Mouse (Mus musculus) splenic B cell, adult 2 months (primary cell): ENCODE results near the gene Npcd.
A peak's percentile ranks its signal among the peaks of the same experiment; 100 is the strongest.
"Not testable (repeated sequence)": the region's sequence is repeated elsewhere in the genome, so short reads cannot be mapped to it uniquely, and the experiment has no call there.

ENCODE experiments used
- DNase-seq: peaks from one replicate; pipeline ENCODE4 v3.0.0-alpha.2; 2011; ENCODE audit warnings: low read depth, low spot score
- H3K27me3 ChIP-seq: 2 replicates; pipeline ENCODE4 v1.6.1; 2012; ENCODE audit warnings: mild to moderate bottlenecking, low read length, moderate library complexity, mixed read lengths; ENCODE audit not compliant: control insufficient read depth, poor library complexity, insufficient read depth, severe bottlenecking
- H3K36me3 ChIP-seq: 2 replicates; pipeline ENCODE4 v1.6.1; 2012; ENCODE audit warnings: mild to moderate bottlenecking, low read length, moderate library complexity, mixed read lengths; ENCODE audit not compliant: control insufficient read depth, poor library complexity, insufficient read depth, severe bottlenecking

The Npcd gene

GRCm38 (mm10) chr15:79823588-79824280 lies 10.3 kb downstream of the Npcd start:
- DNase-seq, result no peak

DNA sequence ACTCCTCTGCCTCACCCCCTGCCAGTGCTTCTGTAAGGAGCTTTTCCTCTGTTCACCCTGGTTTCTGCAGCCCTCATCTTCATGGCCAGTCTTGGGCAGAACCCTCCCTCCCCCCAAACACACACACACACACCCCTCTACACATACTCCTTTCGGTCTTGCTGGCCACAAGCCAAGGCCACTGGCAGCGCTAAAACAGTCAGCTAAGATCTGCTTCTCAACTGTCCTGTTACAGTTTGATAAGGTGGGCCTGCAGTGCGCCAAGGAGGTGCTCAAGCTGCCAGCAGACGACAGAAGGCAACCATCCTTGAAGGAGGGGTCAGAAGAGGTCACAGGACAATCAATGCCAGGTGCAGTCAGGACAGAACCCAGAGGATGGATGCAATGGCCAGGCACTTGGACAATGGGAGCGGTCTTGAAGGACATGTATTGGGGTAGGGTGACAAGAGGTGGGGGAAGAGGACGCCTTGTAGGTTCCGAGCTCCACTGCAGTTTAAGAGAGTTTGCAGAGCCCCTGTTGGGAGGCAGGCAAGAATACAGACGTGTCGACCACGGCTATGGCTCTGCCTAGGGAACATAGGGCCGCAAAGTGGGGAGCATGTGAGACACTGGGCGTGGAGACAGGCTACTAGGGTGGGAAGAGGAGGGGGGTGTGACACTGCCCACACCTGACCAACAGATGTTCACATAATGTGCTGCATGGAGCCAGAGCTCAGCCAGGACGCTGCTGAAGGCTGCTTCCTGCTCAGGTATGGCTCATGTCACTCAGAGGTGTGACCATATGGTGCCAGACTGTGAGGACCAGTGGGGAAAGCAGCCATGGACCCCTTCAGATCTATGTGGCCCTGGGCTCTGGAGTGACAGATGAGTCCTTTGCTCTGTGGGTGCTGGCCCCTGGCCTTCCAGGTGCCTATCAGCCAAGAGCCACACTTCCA lies 11.5 kb downstream of the Npcd start:
- no peak for DNase-seq
- H3K27me3 ChIP-seq, result no peaks in the 10 kb centered on the region
- no peaks in the 10 kb centered on the region for H3K36me3 ChIP-seq

More at GRCm38 (mm10) chr15:79823588-79824280, 10.3 kb downstream of the Npcd start:
- Histone ChIP-seq H3K36me3 (no peaks in the 10 kb centered on the region), H3K27me3 (no peaks in the 10 kb centered on the region)

DNA sequence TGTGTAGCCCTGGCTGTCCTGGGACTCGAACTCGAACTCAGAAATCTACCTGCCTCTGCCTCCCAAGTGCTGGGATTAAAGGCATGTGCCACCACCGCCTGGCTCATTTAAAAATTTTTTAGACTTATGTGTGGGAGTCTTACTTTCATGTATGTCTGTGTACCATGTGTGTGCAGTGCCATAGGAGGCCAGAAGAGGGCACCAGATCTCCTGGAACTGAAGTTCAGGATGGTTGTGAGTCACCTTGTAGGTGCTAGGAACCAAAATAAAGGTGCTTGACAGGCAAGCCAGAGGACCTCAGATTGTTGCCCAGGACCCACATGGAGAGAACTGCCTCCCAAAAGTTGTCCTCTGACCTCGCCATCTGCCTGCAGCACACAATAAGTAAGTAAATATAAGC lies 15.7 kb downstream of the Npcd start:
- Histone ChIP-seq H3K27me3 (no peaks in the 10 kb centered on the region), H3K36me3 (no peaks in the 10 kb centered on the region)
- DNase-seq, result peak; percentile 30

DNA sequence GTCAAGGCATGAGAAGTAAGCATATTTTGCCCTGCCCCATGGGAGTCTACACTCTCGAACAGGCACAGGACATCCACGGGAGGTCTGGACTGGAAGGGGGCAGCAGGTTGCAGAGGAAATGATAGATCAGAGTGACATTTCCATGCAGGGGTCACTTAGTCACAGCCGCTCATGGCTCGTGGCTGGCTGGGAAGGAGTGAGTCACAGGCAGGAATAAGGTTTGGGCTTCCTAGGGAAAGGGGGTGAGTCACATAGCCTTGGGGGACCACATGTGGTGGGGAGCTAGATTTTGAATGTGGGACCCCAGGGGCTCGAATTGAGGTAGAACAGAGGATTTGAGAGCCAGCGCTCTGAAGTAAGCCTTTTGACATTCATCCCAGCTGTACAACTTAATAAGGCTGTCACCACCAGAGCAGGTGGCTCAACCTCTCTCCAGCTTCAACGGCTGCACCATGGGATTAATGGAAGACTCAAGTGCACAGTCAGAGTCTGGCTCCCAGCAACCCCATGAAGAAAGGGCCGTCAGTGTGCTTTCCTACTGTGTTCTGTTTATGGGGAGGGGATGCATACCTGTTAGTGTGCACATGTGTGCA lies 20.3 kb downstream of the Npcd start:
- DNase-seq, result no peak
- Histone ChIP-seq H3K36me3 (no peaks in the 10 kb centered on the region), H3K27me3 (no peaks in the 10 kb centered on the region)

DNA sequence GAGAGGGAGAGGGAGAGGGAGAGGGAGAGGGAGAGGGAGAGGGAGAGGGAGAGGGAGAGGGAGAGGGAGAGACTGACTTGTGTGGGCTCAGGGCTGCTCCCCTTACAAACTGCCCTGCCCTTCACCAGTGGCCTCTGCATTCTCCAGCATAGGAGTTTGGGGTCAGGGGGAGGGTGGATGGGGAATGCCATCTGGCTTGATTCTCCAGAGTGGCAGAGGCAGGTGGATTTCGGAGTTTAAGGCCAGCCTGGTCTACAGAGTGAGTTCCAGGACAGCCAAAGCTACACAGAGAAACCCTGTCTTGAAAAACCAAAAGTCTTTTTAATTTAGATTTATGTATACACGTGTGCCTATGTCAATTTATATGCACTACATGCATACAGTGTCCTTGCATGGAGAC lies 21.2 kb downstream of the Npcd start:
- DNase-seq, H3K36me3 ChIP-seq: not testable (repeated sequence)

DNA sequence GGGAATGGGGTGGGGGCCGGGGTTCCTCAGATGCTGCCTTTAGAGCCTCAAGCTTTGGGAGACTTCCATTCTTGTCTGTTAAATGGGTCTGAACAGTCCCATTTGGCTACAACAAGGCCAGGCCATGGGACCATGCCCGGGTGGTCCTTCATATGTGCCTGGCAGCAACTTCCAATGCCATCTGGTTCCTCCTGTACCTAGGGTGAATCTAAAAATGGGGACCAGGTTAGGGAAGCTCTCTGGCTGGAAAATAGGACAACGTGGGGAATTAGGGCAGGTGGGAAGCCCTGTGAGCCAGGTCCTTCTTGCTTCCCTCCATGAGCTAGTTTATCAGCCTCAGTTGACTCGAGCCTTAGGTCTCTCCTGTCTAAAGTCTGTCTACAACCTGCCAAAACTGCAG lies 23.0 kb downstream of the Npcd start:
- no peak for DNase-seq
- 0 out of 2 replicates have a peak, but pooled peaks cover 1% of the 10 kb centered on the region for H3K27me3 ChIP-seq
- H3K36me3 ChIP-seq, result no peaks in the 10 kb centered on the region

More for the DNA sequence above, 21.2 kb downstream of the Npcd start:
- not testable (repeated sequence) for H3K27me3 ChIP-seq

- no peak for DNase-seq
- H3K36me3 ChIP-seq, result no peaks in the 10 kb centered on the region
- H3K27me3 ChIP-seq, result peaks cover 2% of the 10 kb centered on the region; the same call in 1 of the 2 replicates
These were observed 24.0 kb downstream of the Npcd start for GRCm38 (mm10) chr15:79810061-79810460.

DNA sequence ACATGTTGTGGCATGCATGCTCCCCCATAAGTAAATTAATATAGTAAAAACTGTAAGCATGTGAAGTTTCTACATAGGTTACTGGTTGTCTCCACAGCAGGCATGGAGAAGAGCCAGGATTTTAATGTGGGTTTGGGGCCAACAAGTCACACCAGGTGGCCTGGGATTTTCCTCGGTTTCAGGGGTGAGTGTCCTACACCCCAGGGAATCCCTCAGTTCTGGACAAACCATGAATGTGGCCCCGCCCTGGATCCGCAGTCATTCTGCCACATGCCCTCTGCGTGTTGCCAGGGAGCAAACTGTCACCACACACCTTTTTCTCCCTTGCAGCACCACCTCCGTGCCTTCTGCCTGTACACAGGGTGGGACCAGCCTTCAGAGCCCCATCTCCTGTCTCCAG lies 25.4 kb downstream of the Npcd start:
- Histone ChIP-seq H3K36me3 (no peaks in the 10 kb centered on the region), H3K27me3 (peaks cover 4% of the 10 kb centered on the region; the same call in 1 of the 2 replicates)
- DNase-seq, result no peak

GRCm38 (mm10) chr15:79808114-79808513 lies 25.9 kb downstream of the Npcd start:
- H3K36me3 ChIP-seq, result no peaks in the 10 kb centered on the region
- DNase-seq, result peak; percentile 75
- H3K27me3 ChIP-seq, result peaks cover 4% of the 10 kb centered on the region; the same call in 1 of the 2 replicates

DNA sequence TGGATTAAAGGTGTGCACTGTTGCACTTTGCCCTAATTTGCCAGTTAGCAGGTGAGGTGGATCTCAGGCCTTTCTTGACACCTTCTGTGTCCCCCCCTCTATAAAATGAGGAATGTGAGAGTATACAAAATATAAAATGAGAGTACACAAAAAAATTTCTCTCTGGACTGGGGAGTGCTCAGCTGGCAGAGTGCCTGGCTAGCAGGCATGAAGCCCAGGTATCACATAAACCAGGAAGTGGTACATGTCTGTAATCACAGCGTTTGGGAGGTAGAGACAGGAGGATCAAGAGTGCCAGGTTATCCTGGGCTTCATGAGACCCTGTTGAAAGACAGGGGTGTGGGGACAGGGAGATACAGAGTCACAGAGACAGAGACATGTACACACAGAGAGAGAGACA lies 27.0 kb downstream of the Npcd start:
- no peaks in the 10 kb centered on the region for H3K36me3 ChIP-seq
- H3K27me3 ChIP-seq, result peaks cover 4% of the 10 kb centered on the region; the same call in 1 of the 2 replicates
- no peak for DNase-seq

- Histone ChIP-seq H3K36me3 (no peaks in the 10 kb centered on the region), H3K27me3 (peaks cover 4% of the 10 kb centered on the region; the same call in 1 of the 2 replicates)
- DNase-seq, result no peak
These were observed 28.8 kb downstream of the Npcd start for GRCm38 (mm10) chr15:79805246-79805645.

DNA sequence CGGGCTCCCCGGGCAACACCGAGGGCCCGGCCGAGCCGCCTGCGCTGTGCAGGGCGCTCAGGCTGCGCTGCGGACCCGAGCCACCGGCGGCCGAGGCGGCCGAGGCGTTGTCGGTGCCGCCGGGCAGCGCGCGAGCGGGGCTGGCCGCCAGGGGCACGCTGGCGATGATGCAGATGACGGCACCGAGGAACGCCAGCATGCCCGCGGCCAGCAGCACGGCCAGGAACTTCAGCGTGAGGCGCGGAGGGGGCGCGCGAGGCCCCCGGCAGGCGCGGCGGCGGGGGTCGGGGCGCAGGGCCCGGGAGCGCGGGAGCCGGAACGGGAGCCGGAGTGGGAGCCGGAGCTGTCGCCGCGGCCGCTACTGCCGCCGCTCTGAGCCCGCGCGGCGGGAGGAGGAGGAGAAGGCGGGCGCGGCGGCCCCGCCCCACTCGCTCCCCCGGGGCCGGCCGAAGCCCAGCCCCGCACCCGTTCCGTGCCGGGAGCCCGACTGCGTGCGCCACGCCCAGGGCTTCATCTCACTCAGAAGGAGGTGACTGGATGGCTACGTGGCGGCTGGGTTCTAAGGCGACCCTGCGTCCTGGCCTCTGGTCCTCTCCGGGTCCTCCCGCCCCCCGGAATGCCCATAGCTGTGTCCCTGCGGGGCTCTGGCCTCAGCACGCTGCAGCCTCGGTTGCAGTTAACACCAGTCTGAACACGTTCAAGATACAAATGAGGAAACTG lies 29.5 kb downstream of the Npcd start, which contains the start of gene Nptxr:
Nptxr (minus strand) TSS at position 415 of the 720 bp plus-strand sequence.
- peak; percentile 36 for DNase-seq
- Histone ChIP-seq H3K36me3 (no peaks in the 10 kb centered on the region), H3K27me3 (peaks cover 4% of the 10 kb centered on the region; the same call in 1 of the 2 replicates)

- Histone ChIP-seq H3K27me3 (peaks cover 4% of the 10 kb centered on the region; the same call in 1 of the 2 replicates), H3K36me3 (no peaks in the 10 kb centered on the region)
- peak; percentile 31 for DNase-seq
These were observed 30.3 kb downstream of the Npcd start for GRCm38 (mm10) chr15:79803533-79804351.
